Mouse (Mus musculus) cerebellum, postnatal 36 days (tissue): ENCODE measurements around the gene Pramel5.
"Not testable (repeated sequence)": the region's sequence is repeated elsewhere in the genome, so short reads cannot be mapped to it uniquely, and the experiment has no call there.

Experiments
- DNase-seq, 2 experiments: peaks; one replicate each; pipeline ENCODE4 v3.0.0; 2021 to 2022; ENCODE audit warnings: mixed read lengths in 2 of 2

Gene Pramel5

GRCm38 (mm10) chr4:144280388-144280787 is at the start of gene Pramel5:
Gene Pramel5, minus strand, starts transcription at chr4:144280488.
- DNase-seq = not testable (repeated sequence)

GRCm38 (mm10) chr4:144329949-144330348 is 49.7 kb upstream of the Pramel5 start, which contains the start of gene Gm13128:
Gene Gm13128, plus strand, starts transcription at chr4:144330249.
- not testable (repeated sequence) for DNase-seq

GRCm38 (mm10) chr4:144312666-144313460 is 32.6 kb upstream of the Pramel5 start:
- DNase-seq = not testable (repeated sequence)

GRCm38 (mm10) chr4:144299414-144299813 is 19.1 kb upstream of the Pramel5 start:
- not testable (repeated sequence) for DNase-seq

GRCm38 (mm10) chr4:144254768-144255167 is 25.5 kb downstream of the Pramel5 start:
- DNase-seq = not testable (repeated sequence)
